Mouse (Mus musculus) 3134 (cell line): ENCODE data around the gene Hcn2.
A peak's percentile ranks its signal among the peaks of the same experiment; 100 is the strongest.
"Not testable (repeated sequence)": the region's sequence is repeated elsewhere in the genome, so short reads cannot be mapped to it uniquely, and the experiment has no call there.

Experiments
- DNase-seq: peaks from one replicate; pipeline ENCODE4 v3.0.0-alpha.2; 2011; ENCODE audit warnings: low spot score; ENCODE audit not compliant: insufficient read length; ENCODE audit errors: extremely low read depth

Hcn2 gene

GRCm38 (mm10) chr10:79739234-79739633 lies 22.8 kb downstream of the Hcn2 start:
- DNase-seq: no peak

GRCm38 (mm10) chr10:79740863-79741262 lies 24.4 kb downstream of the Hcn2 start:
- no peak for DNase-seq

GRCm38 (mm10) chr10:79743161-79743560 lies 26.7 kb downstream of the Hcn2 start:
- no peak for DNase-seq

GRCm38 (mm10) chr10:79743650-79744365 lies 27.4 kb downstream of the Hcn2 start:
- DNase-seq: no peak

GRCm38 (mm10) chr10:79745411-79745810 lies 29.0 kb downstream of the Hcn2 start:
- no peak for DNase-seq

- peak; percentile 97 for DNase-seq
Observed at GRCm38 (mm10) chr10:79745898-79746773, 29.7 kb downstream of the Hcn2 start, which contains the start of gene Polrmt. TSS of gene Polrmt (minus strand) at chr10:79746581.

- DNase-seq: no peak
Observed at GRCm38 (mm10) chr10:79746774-79747151, 30.3 kb downstream of the Hcn2 start.

- no peak for DNase-seq
Observed at GRCm38 (mm10) chr10:79748496-79748895, 32.1 kb downstream of the Hcn2 start.

- DNase-seq: no peak
Observed at GRCm38 (mm10) chr10:79754856-79755516, 38.6 kb downstream of the Hcn2 start, which contains the start of gene Fgf22. TSS of gene Fgf22 (plus strand) at chr10:79755076.

- no peak for DNase-seq
Observed at GRCm38 (mm10) chr10:79755854-79756253, 39.4 kb downstream of the Hcn2 start.

- no peak for DNase-seq
Observed at GRCm38 (mm10) chr10:79756660-79757059, 40.2 kb downstream of the Hcn2 start.

GRCm38 (mm10) chr10:79759675-79760074 lies 43.2 kb downstream of the Hcn2 start:
- not testable (repeated sequence) for DNase-seq

GRCm38 (mm10) chr10:79760603-79761143 lies 44.2 kb downstream of the Hcn2 start:
- DNase-seq: no peak

GRCm38 (mm10) chr10:79762875-79763274 lies 46.4 kb downstream of the Hcn2 start:
- DNase-seq: no peak

GRCm38 (mm10) chr10:79764234-79764633 lies 47.8 kb downstream of the Hcn2 start:
- no peak for DNase-seq

- no peak for DNase-seq
Observed at GRCm38 (mm10) chr10:79765228-79765745, 48.9 kb downstream of the Hcn2 start.

- no peak for DNase-seq
Observed at GRCm38 (mm10) chr10:79766001-79766507, 49.6 kb downstream of the Hcn2 start.

GRCm38 (mm10) chr10:79766508-79767325 lies 50.3 kb downstream of the Hcn2 start, which contains the start of gene Rnf126:
TSS of gene Rnf126 (minus strand) at chr10:79766952.
- DNase-seq: peak; percentile 100
